Mouse (Mus musculus): ENCODE data around the gene Cdc34b.
A peak's percentile ranks its signal among the peaks of the same experiment; 100 is the strongest.
"Not testable (repeated sequence)": the region's sequence is repeated elsewhere in the genome, so short reads cannot be mapped to it uniquely, and the experiment has no call there.

The Cdc34b gene

GRCm38 (mm10) chr11:94741732-94742272 lies at the start of gene Cdc34b:
TSS of gene Cdc34b (plus strand) at chr11:94741782.
- no peak for DNase-seq (ENCODE audit: extremely low spot score, low spot score)

GRCm38 (mm10) chr11:94692502-94692901 lies 49.1 kb upstream of the Cdc34b start:
- DNase-seq (ENCODE audit: extremely low spot score, low spot score), result not testable (repeated sequence)

GRCm38 (mm10) chr11:94695508-94695907 lies 46.1 kb upstream of the Cdc34b start:
- no peak for DNase-seq (ENCODE audit: extremely low spot score, low spot score)

GRCm38 (mm10) chr11:94697140-94697539 lies 44.4 kb upstream of the Cdc34b start:
- DNase-seq (ENCODE audit: extremely low spot score, low spot score), result no peak

- no peak for DNase-seq (ENCODE audit: extremely low spot score, low spot score)
Measured at GRCm38 (mm10) chr11:94697703-94698464, 43.7 kb upstream of the Cdc34b start.

- DNase-seq (ENCODE audit: extremely low spot score, low spot score), result no peak
Measured at GRCm38 (mm10) chr11:94699399-94699798, 42.2 kb upstream of the Cdc34b start.

GRCm38 (mm10) chr11:94701401-94702215 lies 40.0 kb upstream of the Cdc34b start:
- DNase-seq (ENCODE audit: extremely low spot score, low spot score), result no peak

GRCm38 (mm10) chr11:94702216-94702610 lies 39.4 kb upstream of the Cdc34b start:
- DNase-seq (ENCODE audit: extremely low spot score, low spot score), result no peak

GRCm38 (mm10) chr11:94704020-94704419 lies 37.6 kb upstream of the Cdc34b start:
- DNase-seq (ENCODE audit: extremely low spot score, low spot score), result no peak

- no peak for DNase-seq (ENCODE audit: extremely low spot score, low spot score)
Measured at GRCm38 (mm10) chr11:94704472-94704871, 37.1 kb upstream of the Cdc34b start, which contains the start of gene Gm11541. TSS of gene Gm11541 (minus strand) at chr11:94704499.

- no peak for DNase-seq (ENCODE audit: extremely low spot score, low spot score)
Measured at GRCm38 (mm10) chr11:94713246-94713860, 28.2 kb upstream of the Cdc34b start.

- DNase-seq (ENCODE audit: extremely low spot score, low spot score), result no peak
Measured at GRCm38 (mm10) chr11:94715622-94716021, 26.0 kb upstream of the Cdc34b start.

GRCm38 (mm10) chr11:94716754-94717153 lies 24.8 kb upstream of the Cdc34b start:
- DNase-seq (ENCODE audit: extremely low spot score, low spot score), result peak; percentile 36

- DNase-seq (ENCODE audit: extremely low spot score, low spot score), result no peak
Measured at GRCm38 (mm10) chr11:94717239-94717638, 24.3 kb upstream of the Cdc34b start.

GRCm38 (mm10) chr11:94718113-94718909 lies 23.3 kb upstream of the Cdc34b start:
- no peak for DNase-seq (ENCODE audit: extremely low spot score, low spot score)

GRCm38 (mm10) chr11:94719216-94719615 lies 22.4 kb upstream of the Cdc34b start:
- DNase-seq (ENCODE audit: extremely low spot score, low spot score), result no peak

- DNase-seq (ENCODE audit: extremely low spot score, low spot score), result no peak
Measured at GRCm38 (mm10) chr11:94727306-94727705, 14.3 kb upstream of the Cdc34b start.

GRCm38 (mm10) chr11:94728545-94728944 lies 13.0 kb upstream of the Cdc34b start:
- DNase-seq (ENCODE audit: extremely low spot score, low spot score), result no peak

GRCm38 (mm10) chr11:94729565-94729964 lies 12.0 kb upstream of the Cdc34b start:
- no peak for DNase-seq (ENCODE audit: extremely low spot score, low spot score)

- peak; percentile 53 for DNase-seq (ENCODE audit: extremely low spot score, low spot score)
Measured at GRCm38 (mm10) chr11:94730261-94730660, 11.3 kb upstream of the Cdc34b start.

- no peak for DNase-seq (ENCODE audit: extremely low spot score, low spot score)
Measured at GRCm38 (mm10) chr11:94731229-94731628, 10.4 kb upstream of the Cdc34b start.
